Mouse (Mus musculus) macrophage (primary cell): ENCODE measurements around the gene Ric8a. TPM values are rescaled to one million over a fixed set of nuclear protein-coding genes. Genes with fewer than 3 reads are reported as not detected.

ENCODE experiments used
- H3K27ac ChIP-seq: fragments of 350-480 bp; formaldehyde crosslinking; 2 replicates; pipeline ENCODE4 v1.9.0; 2021
- H3K36me3 ChIP-seq: fragments of 350-480 bp; formaldehyde crosslinking; 2 replicates; pipeline ENCODE4 v1.9.0; 2021; ENCODE audit errors: inconsistent target
- H3K4me3 ChIP-seq: fragments of 350-480 bp; formaldehyde crosslinking; 2 replicates; pipeline ENCODE4 v1.9.0; 2021; ENCODE audit errors: inconsistent target
- H3K79me2 ChIP-seq: fragments of 350-480 bp; formaldehyde crosslinking; 2 replicates; pipeline ENCODE4 v1.9.0; 2021; ENCODE audit errors: inconsistent target
- WGBS: methylation state at CpG from one replicate; pipeline ENCODE4 v1.1.7; 2026; ENCODE audit warnings: inconsistent platforms; ENCODE audit not compliant: missing documents; 5-methylcytosine and 5-hydroxymethylcytosine counted together
- polyA plus RNA-seq: library from polyadenylated mRNA; stranded (reverse); fragments of 250-400 nt; gene quantifications from 3 replicates; pipeline ENCODE4 v1.2.4, GENCODE M21; 2018; ENCODE audit warnings: inconsistent platforms

Gene Ric8a
- polyA plus RNA-seq, 1 experiment from 2014 or later, result 18.7 TPM

GRCm38 (mm10) chr7:140836243-140837115 lies 20.3 kb upstream of the Ric8a start:
- H3K27ac ChIP-seq, result no peak overlapping the region
- no peaks in the 10 kb centered on the region for H3K79me2 ChIP-seq
- no peaks in the 10 kb centered on the region for H3K36me3 ChIP-seq
- 94% methylated on average over 9 of the region's 9 CpGs for WGBS
- H3K4me3 ChIP-seq, result no peak overlapping the region

- H3K27ac ChIP-seq, result no peak overlapping the region
- no peaks in the 10 kb centered on the region for H3K79me2 ChIP-seq
- 72% methylated on average over 5 of the region's 5 CpGs for WGBS
- H3K36me3 ChIP-seq, result no peaks in the 10 kb centered on the region
- no peak overlapping the region for H3K4me3 ChIP-seq
Observed at GRCm38 (mm10) chr7:140839556-140839955, 17.2 kb upstream of the Ric8a start.

DNA sequence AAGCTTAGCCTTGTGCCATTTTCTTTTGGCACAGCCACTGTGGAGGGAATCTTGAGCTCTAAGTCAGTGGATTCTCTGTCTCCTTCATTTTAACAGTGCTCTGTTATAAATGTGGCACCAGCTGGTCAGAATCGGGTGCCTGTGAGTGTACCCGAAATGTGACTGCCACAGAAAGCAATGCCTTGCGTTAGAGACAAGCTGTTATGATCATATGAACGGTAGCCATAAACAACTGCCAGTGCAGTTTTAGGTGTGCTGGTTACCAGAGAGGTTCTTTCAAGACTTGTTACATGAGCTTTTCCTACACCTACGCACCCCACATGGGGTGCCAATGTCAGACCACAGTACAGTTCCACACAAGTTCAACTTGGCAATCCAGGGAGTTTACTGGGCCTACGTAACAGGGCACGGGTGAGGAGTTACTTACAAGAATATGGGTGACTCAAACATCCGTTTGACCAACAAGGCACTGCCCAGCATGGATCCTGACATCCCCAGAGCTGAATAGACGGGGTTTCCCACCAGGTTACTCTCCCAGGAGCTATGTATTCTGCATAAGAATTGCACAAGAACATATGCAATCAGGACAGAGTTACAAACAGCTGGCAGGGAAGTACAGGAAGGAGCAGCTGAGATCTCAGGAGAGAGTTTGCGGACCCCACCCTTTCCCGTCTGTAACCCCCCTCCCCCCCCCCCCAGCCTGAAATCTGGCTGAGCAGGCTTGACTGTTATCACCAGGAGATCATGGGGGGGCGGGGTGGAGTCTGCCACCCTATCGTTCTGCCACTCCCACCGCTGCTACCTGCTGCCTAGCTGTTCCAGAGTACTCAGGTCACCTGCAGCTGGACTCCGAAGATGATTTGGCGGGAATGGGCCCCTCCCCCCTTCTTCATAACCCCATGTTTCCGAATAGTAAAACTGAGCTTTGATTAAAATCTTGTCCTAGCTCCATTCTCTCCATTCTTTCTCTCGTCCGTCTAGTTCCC lies 15.7 kb upstream of the Ric8a start:
- Histone ChIP-seq H3K36me3 (no peaks in the 10 kb centered on the region), H3K27ac (no peak overlapping the region), H3K79me2 (no peaks in the 10 kb centered on the region), H3K4me3 (no peak overlapping the region)
- 59% methylated on average over 18 of the region's 19 CpGs for WGBS

DNA sequence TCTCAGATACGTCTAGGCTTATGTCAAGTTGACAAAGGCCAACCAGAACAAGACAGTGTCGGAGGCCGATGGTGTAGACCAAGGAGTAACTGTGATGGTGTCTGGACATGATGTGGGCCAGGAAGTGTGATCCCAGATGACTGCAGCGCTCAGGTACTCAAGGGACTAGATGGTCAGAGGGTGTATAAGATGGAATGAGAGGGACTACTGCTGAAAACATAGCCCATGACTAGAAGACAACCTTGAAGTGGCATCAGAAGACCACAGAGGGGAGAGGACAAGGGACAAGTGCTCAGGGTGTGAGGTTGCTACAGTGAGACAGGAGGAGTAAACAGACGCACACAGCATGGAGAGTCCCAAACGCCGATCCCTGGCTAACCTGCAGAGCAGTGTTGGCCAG lies 13.0 kb upstream of the Ric8a start:
- Histone ChIP-seq H3K36me3 (no peaks in the 10 kb centered on the region), H3K27ac (no peak overlapping the region), H3K79me2 (no peaks in the 10 kb centered on the region), H3K4me3 (no peak overlapping the region)
- WGBS, result 90% methylated on average over 7 of the region's 7 CpGs

GRCm38 (mm10) chr7:140844905-140845665 lies 11.7 kb upstream of the Ric8a start, which contains the start of gene Scgb1c1:
Gene Scgb1c1, plus strand, starts transcription at chr7:140845547.
- Histone ChIP-seq H3K27ac (no peak within 1 kb of the TSS), H3K79me2 (no peaks in the 10 kb centered on the region), H3K36me3 (no peaks in the 10 kb centered on the region), H3K4me3 (no peak within 1 kb of the TSS)
- WGBS, result 38% methylated on average over 14 of the region's 14 CpGs

- Histone ChIP-seq H3K79me2 (no peaks in the 10 kb centered on the region), H3K4me3 (no peak overlapping the region), H3K27ac (no peak overlapping the region), H3K36me3 (no peaks in the 10 kb centered on the region)
- 67% methylated on average over 4 of the region's 4 CpGs for WGBS
Observed at GRCm38 (mm10) chr7:140845683-140846082, 11.1 kb upstream of the Ric8a start.

DNA sequence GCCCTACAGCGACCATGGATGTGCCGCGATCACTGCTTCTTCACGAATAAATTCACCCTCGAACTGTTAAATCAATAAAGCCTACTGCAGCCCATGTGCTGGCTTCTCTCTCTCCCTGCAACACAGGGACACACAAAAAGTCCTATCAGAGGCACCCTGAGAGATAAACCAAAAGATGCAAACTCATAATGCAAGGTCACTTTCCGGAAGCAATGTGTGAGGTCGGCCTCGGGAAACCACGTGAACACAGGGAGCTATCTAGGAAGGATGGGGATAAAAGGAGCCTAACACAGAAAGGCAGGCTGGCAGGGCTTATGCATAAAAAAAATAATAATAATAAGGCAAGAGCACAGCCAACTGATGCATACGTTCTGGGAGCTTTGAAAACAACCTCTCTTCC lies 10.1 kb upstream of the Ric8a start:
- Histone ChIP-seq H3K79me2 (no peaks in the 10 kb centered on the region), H3K4me3 (no peak overlapping the region), H3K27ac (no peak overlapping the region), H3K36me3 (no peaks in the 10 kb centered on the region)
- WGBS, result 84% methylated on average over 10 of the region's 10 CpGs

DNA sequence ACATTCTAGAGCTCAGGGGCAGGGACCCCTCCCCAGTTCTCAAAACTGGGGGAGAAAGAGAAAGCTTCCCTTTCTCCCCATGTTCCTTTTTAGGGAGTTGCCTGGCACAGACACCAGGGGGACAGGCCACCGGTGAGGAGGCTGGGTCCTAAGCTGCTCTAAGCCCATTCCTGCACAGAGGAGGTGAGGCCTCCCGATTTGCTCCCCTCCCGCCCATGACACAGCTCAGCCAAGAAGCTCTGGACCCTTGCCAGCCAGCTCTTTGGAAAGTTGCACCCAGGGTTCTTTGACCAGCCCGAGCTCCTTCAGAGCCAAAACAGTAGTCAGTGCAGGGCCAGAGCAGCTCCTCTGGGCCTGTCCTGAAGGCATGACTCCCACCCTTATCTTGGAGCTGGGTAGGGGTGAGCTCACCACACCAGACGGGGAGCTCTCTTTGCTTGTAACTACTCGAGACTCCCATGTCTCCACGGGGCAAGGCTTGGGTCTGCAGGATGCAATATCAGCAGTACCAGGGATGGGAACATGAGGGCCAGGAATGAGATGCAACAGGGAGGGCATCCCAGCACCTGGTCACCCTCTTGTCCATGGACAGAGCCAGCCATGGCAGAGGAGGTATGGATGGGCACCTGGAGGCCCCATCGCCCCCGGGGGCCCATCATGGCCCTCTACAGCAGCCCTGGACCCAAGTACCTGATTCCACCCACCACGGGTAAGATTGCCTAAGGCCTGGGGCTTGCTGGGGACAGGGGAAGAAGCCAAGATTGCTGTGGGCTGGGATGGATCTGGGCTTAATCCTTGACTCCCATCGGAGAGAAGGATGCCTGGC lies 8.8 kb upstream of the Ric8a start, which contains the start of gene Odf3:
Gene Odf3 (plus strand): TSS at position 51 of the 826 bp plus-strand sequence.
- H3K79me2 ChIP-seq, result peaks cover 4% of the 10 kb centered on the region; the same call in 1 of the 2 replicates
- 83% methylated on average over 11 of the region's 11 CpGs for WGBS
- H3K27ac ChIP-seq, result no peak within 1 kb of the TSS
- peaks cover 6% of the 10 kb centered on the region for H3K36me3 ChIP-seq
- H3K4me3 ChIP-seq, result no peak within 1 kb of the TSS

DNA sequence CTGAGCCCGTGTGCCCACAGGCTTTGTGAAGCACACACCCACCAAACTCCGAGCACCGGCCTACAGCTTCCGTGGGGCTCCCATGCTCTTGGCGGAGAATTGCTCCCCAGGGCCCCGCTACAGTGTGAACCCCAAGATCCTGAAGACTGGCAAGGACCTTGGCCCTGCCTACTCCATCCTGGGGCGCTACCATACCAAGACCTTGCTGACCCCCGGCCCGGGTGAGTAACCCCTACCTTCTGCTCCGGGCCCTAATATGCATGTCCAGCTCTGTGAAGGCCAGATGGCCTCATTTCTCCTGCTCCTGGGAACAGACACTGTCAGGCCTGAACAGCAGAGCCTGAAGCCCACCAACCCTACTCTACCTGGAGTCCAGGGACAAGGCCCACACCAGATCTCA lies 8.2 kb upstream of the Ric8a start:
- Histone ChIP-seq H3K36me3 (peaks cover 13% of the 10 kb centered on the region), H3K27ac (no peak overlapping the region), H3K79me2 (peaks cover 11% of the 10 kb centered on the region), H3K4me3 (no peak overlapping the region)
- WGBS, result 95% methylated on average over 10 of the region's 10 CpGs

DNA sequence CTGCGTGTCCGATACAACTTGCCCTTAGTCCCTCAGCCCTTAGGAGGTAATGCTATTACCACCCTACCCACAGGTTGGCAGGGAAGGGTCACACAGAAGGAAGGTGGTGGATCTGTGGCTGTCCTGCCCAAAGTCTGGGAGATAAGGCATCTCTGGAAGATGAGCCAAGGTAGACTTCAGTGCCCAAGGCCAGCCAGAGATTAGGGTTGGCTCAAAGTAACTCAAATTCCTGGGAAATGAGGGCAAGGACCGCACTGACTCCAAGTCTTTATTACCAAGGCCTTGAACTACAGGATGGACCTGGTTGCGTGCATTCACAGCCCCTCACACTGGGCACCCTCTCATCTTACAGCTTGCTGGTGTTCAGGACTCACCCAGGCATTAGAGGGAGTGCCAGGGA lies 4.8 kb upstream of the Ric8a start:
- 98% methylated on average over 4 of the region's 4 CpGs for WGBS
- H3K36me3 ChIP-seq, result peaks cover 20% of the 10 kb centered on the region

DNA sequence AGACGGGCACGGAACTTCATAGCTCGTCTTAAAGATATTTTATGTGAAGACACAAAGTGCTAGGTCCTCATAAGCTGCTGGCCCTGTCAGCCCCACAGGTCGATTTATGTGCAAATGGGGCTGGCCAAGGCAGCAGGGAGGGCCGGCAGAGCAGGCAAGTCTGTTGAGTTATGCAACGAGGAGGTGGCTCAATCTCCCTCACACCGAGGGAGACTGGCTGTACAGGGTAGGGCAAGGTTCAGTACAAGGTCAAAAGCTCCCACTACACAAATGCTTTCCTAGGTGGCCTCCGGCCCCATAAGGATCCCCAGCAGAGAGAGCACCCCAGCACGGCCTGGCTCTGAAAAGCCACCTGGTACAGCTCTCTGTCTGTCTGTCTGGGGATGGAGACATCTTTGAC lies 3.4 kb upstream of the Ric8a start:
- Histone ChIP-seq H3K4me3 (no peak overlapping the region), H3K27ac (no peak overlapping the region), H3K36me3 (peaks cover 20% of the 10 kb centered on the region), H3K79me2 (peaks cover 48% of the 10 kb centered on the region)
- 64% methylated on average over 9 of the region's 9 CpGs for WGBS

More for the DNA sequence above, 4.8 kb upstream of the Ric8a start:
- peaks cover 37% of the 10 kb centered on the region for H3K79me2 ChIP-seq
- H3K4me3 ChIP-seq, result no peak overlapping the region
- H3K27ac ChIP-seq, result no peak overlapping the region

DNA sequence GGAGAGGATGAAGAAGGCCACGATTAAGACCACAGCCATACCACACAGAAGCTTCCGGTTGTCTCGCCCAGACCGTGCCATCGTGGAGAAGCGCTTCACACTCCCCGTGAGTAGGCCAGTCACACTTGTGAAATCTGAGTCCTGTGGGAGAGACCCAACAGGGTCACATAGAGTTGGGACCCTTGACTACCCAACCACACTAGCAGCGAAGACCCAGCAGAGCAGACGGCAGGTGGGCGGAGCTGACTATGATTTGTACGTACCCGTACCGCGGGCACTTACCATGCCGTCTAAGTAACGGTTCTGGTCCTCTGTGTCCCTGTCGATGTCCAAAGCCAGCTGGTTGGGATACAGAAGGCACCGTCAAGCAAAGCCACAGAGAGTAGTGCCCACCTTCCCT lies 2.3 kb upstream of the Ric8a start:
- Histone ChIP-seq H3K27ac (no peak overlapping the region), H3K79me2 (peaks cover 59% of the 10 kb centered on the region), H3K36me3 (peaks cover 25% of the 10 kb centered on the region), H3K4me3 (no peak overlapping the region)
- WGBS, result 94% methylated on average over 18 of the region's 18 CpGs

DNA sequence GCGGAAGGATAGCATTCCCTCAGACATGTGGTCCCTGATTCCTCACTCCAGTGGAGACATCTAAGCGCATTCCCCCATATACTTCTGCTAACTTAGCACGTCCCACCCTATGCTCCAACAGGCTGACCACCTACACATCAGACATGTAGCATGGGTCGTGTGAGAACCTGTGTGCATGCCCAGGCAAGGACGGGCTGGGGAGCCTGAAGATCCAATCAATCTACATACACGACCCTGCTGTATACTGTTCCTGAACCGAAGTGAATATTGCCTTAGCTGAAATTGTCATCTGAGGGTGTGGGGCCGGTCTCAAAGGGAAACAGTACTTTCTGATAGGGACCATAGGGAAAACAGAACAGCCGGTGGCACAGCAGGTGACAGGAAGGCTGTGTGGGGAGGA lies 1.6 kb upstream of the Ric8a start:
- peaks cover 32% of the 10 kb centered on the region for H3K36me3 ChIP-seq
- WGBS, result 65% methylated on average over 8 of the region's 9 CpGs
- peak overlapping the region; percentile 91 for H3K27ac ChIP-seq
- peak overlapping the region; percentile 90 for H3K4me3 ChIP-seq
- peaks cover 66% of the 10 kb centered on the region for H3K79me2 ChIP-seq
